Mouse (Mus musculus) kidney, adult 8-10 months (tissue): ENCODE results near the gene Tcap.

ENCODE experiments used
- DNase-seq, 2 experiments: peaks; one replicate each; pipeline ENCODE4 v3.0.0; 2022

Gene Tcap

DNA sequence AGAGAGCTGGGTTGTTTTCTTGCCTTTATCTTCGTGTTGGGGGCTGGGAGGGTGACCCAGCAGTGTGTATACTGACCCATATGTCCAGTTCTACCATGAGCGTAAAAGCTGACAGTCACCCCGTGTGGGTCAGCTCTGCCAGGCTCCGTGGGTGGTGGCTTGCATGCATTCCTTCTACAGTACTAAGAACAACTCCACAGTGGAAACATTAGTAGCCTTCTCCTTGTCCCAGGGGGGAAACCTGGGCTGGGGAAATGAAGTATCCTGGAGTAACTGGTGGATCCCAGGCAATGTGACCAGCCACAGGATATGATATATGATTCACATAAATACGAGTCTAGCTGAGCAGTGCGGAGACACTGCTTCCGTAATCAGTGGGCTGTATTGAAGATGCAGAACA lies 30.1 kb downstream of the Tcap start:
- no peak for DNase-seq

GRCm38 (mm10) chr11:98414162-98414561 lies 30.6 kb downstream of the Tcap start:
- DNase-seq, result no peak

DNA sequence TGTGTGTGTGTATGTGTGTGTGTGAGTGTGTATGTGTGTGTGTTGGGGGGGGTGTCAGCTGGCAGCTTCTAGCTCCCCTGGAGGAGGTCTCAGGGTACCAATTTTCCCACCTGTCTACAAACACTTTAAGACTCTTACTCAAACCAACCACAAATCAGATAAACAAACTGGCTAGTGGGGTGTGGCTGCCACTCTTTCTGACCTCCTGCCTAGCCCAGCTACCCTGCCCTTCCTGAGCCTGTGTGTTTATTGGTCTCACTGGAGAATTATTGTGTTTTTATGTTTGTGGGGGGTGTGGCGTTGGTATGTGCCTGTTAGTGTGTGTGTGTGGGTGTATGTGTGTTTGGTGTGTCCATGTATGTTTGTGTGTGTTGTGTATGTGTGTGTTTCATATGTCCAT lies 33.5 kb downstream of the Tcap start:
- DNase-seq, result no peak

DNA sequence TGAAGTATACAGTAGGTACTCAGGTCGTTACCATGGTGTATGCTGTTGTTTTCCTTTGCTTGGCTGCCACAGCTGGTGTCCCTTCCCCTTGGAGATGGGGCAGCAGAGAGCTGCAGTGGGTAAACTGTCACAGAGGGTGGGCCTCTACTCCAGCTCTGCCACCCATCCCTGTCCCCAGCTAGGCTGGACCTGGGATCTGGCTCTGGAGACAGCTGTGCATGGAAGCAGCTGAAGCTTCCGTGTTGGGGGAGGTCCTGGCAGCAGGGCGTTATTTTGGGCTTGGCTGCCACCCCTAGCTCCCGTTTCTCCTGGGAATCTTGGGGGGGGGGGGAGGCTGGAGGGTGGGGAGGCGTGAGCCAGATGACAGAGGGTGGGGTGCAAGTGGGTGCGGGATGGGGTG lies 34.7 kb downstream of the Tcap start:
- no peak for DNase-seq

DNA sequence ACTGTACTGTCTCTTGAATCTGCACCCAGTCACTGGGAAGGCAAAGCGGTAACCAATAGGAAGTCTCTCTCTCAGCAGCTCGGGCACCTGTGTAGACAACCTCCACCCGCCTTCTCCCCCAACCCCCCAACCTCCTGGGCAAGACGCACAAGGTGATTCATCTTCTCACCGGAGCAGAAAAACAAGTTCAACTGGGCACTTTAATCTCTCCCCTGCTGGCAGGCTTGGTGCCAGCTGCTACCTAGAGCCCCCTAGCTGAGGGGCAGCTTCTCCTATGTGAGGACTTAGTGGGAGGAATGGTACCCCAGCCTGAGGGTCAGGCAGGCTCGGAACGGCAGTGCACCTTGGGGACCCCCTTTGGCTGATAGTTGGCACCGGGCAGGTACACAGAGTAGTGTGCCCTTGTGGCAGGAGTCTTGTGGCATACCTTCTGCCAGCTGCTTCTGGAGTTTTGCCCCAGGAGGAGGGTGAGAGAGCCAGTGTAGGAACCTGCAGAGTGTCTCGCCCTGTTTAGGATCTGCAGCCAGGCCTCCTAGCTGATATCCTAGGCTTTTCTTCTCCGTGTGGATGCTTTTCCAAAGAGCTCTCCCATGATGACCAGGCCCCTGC lies 35.4 kb downstream of the Tcap start:
- peak; percentile 72 to 83 for DNase-seq

GRCm38 (mm10) chr11:98426592-98426991 lies 43.0 kb downstream of the Tcap start:
- peak; percentile 67 to 72 for DNase-seq

- no peak for DNase-seq
Measured at GRCm38 (mm10) chr11:98428436-98428835, 44.8 kb downstream of the Tcap start.

GRCm38 (mm10) chr11:98431743-98432502 lies 48.3 kb downstream of the Tcap start:
- DNase-seq, result no peak
